Mouse (Mus musculus) stomach, embryonic 16.5 days (tissue): Measurements from ENCODE around the gene Dcn. TPM values are rescaled to one million over a fixed set of nuclear protein-coding genes. Genes with fewer than 3 reads are reported as not detected.

Experiments
- polyA plus RNA-seq: library from polyadenylated mRNA; unstranded; fragments of >200 nt; fragmentation: Nextera tagmentation; extraction: Ambion mirVana; gene quantifications from 2 replicates; pipeline ENCODE4 v1.2.1, GENCODE M21; 2015

Dcn gene
- polyA plus RNA-seq, 1 experiment from 2014 or later: 772 TPM

Other genes starting within 250 kb of the Dcn start
- 301 and 315 TPM in 2 replicates for gene Lum, start 85.5 kb downstream of the Dcn start, polyA plus RNA-seq
- 1.4 and 1.8 TPM in 2 replicates for gene Kera, start 127.3 kb downstream of the Dcn start, polyA plus RNA-seq
- 0.85 and 1.3 TPM in 2 replicates for gene Epyc, start 164.5 kb downstream of the Dcn start, polyA plus RNA-seq
- gene Ccer1, start 213.4 kb downstream of the Dcn start, polyA plus RNA-seq: not detected in 2 replicates
- gene C030005K15Rik, start 247.1 kb downstream of the Dcn start, polyA plus RNA-seq: not detected in 2 replicates